Mouse (Mus musculus): ENCODE data around the gene Zdhhc1. TPM values are rescaled to one million over a fixed set of nuclear protein-coding genes. Genes with fewer than 3 reads are reported as not detected.
A peak's percentile ranks its signal among the peaks of the same experiment; 100 is the strongest.

The Zdhhc1 gene
- polyA plus RNA-seq, 1 experiment = 15.2 TPM

DNA sequence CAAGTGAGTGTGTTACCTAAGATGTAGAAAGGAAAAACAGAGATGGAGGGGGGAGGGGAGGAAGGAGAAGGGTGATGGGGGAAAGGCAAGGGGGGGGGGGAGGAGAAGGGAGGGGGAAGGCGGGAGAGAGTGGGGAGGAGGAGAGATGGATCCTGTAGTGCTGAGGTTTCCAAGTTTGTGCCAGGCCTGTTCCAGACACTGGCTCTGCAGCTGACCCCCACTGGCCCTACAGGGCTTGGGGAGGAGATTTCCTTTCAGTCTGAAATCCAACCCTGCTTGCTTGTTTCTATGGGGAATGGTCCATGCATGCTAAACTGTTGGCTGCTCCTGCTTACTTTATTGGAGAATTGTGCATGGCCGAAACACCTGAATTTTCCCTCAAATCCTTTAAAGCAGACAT lies 12.1 kb upstream of the Zdhhc1 start:
- WGBS = 75% methylated on average over 2 of the region's 2 CpGs

DNA sequence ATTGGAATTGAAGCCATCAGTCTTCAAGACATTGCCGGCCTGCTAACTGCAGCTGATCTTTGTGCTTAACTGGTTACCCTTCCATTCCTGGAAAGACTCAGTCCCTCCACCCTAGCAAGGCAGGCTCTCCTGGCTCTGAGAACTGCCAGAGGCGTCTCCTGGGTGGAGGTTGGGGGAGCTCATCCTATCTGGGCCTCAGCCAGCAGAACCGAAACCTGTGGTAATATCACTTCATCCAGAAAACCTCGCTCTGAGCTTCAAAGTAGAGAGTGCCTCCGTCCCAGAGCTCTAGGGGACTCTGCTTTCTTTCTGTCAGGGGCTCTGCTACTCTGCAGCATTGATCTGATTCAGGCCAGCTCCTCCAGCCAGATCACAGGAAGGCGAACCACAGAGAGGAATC lies 10.3 kb upstream of the Zdhhc1 start:
- H3K27ac ChIP-seq (ENCODE audit: insufficient read depth, low read depth, low read length) = no peak overlapping the region
- H3K4me3 ChIP-seq (ENCODE audit: low read depth, low read length) = no peak overlapping the region
- H3K4me1 ChIP-seq (ENCODE audit: control insufficient read depth, insufficient read depth, insufficient read length, low read length) = no peaks in the 10 kb centered on the region; the same call in 1 of the 2 replicates
- TF ChIP-seq CTCF (IDR thresholded peaks at IDR 0.05; ENCODE audit: extremely low read depth, insufficient read length, insufficient replicate concordance, low read depth, low read length) = no peak
- no peak for TF ChIP-seq POLR2A (IDR thresholded peaks at IDR 0.05; ENCODE audit: low read depth, low read length)
- WGBS = 70% methylated on average over 6 of the region's 6 CpGs
- H3K27me3 ChIP-seq (ENCODE audit: control insufficient read depth, insufficient read depth, low read length) = 0 out of 2 replicates have a peak, but pooled peaks cover 4% of the 10 kb centered on the region
- no peaks in the 10 kb centered on the region for H3K36me3 ChIP-seq (ENCODE audit: control insufficient read depth, insufficient read depth, low read length)

More for the DNA sequence above, 12.1 kb upstream of the Zdhhc1 start:
- TF ChIP-seq POLR2A (IDR thresholded peaks at IDR 0.05; ENCODE audit: low read depth, low read length) (no peak), CTCF (IDR thresholded peaks at IDR 0.05; ENCODE audit: extremely low read depth, insufficient read length, insufficient replicate concordance, low read depth, low read length) (no peak)
- no peak overlapping the region for H3K27ac ChIP-seq (ENCODE audit: insufficient read depth, low read depth, low read length)
- no peak overlapping the region for H3K4me3 ChIP-seq (ENCODE audit: low read depth, low read length)
- H3K36me3 ChIP-seq (ENCODE audit: control insufficient read depth, insufficient read depth, low read length) = no peaks in the 10 kb centered on the region
- H3K4me1 ChIP-seq (ENCODE audit: control insufficient read depth, insufficient read depth, insufficient read length, low read length) = no peaks in the 10 kb centered on the region; the same call in 1 of the 2 replicates
- 0 out of 2 replicates have a peak, but pooled peaks cover 4% of the 10 kb centered on the region for H3K27me3 ChIP-seq (ENCODE audit: control insufficient read depth, insufficient read depth, low read length)

DNA sequence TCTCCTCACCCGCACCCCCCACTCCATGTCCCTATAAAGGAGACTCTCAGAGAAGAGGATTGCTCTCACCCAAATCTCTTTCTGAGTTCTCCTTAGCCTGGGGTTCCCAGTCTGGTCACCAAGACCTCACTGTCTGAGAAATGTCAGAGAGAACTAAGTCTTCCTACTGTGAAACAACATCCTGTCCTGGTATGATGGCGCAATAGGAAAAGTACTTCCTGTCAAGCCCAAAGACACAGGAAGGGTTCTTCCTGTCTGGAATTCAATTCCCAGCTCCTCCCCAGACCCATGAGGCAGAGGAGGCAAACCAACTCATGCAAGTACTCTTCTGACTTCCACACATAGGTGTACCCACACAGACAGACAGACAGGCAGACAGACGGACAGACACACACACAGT lies 7.9 kb upstream of the Zdhhc1 start:
- TF ChIP-seq CTCF (IDR thresholded peaks at IDR 0.05; ENCODE audit: extremely low read depth, insufficient read length, insufficient replicate concordance, low read depth, low read length) (no peak), POLR2A (IDR thresholded peaks at IDR 0.05; ENCODE audit: low read depth, low read length) (no peak)
- H3K36me3 ChIP-seq (ENCODE audit: control insufficient read depth, insufficient read depth, low read length) = no peaks in the 10 kb centered on the region
- peaks cover 2% of the 10 kb centered on the region; the same call in 1 of the 2 replicates for H3K4me1 ChIP-seq (ENCODE audit: control insufficient read depth, insufficient read depth, insufficient read length, low read length)
- no peak overlapping the region for H3K27ac ChIP-seq (ENCODE audit: insufficient read depth, low read depth, low read length)
- H3K27me3 ChIP-seq (ENCODE audit: control insufficient read depth, insufficient read depth, low read length) = 0 out of 2 replicates have a peak, but pooled peaks cover 4% of the 10 kb centered on the region
- 83% methylated on average over 3 of the region's 3 CpGs for WGBS
- no peak overlapping the region for H3K4me3 ChIP-seq (ENCODE audit: low read depth, low read length)

GRCm38 (mm10) chr8:105499787-105500186 lies 3.1 kb upstream of the Zdhhc1 start:
- no peak for TF ChIP-seq CTCF (IDR thresholded peaks at IDR 0.05; ENCODE audit: extremely low read depth, insufficient read length, insufficient replicate concordance, low read depth, low read length)
- no peak for TF ChIP-seq POLR2A (IDR thresholded peaks at IDR 0.05; ENCODE audit: low read depth, low read length)
- Histone ChIP-seq H3K4me1 (ENCODE audit: control insufficient read depth, insufficient read depth, insufficient read length, low read length) (peaks cover 10% of the 10 kb centered on the region), H3K27me3 (ENCODE audit: control insufficient read depth, insufficient read depth, low read length) (no peaks in the 10 kb centered on the region), H3K27ac (ENCODE audit: insufficient read depth, low read depth, low read length) (0 out of 2 replicates have a peak overlapping the region, but pooled peaks have one; percentile 33), H3K36me3 (ENCODE audit: control insufficient read depth, insufficient read depth, low read length) (no peaks in the 10 kb centered on the region), H3K4me3 (ENCODE audit: low read depth, low read length) (peak overlapping the region; percentile 60)
- 39% methylated on average over 12 of the region's 12 CpGs for WGBS

DNA sequence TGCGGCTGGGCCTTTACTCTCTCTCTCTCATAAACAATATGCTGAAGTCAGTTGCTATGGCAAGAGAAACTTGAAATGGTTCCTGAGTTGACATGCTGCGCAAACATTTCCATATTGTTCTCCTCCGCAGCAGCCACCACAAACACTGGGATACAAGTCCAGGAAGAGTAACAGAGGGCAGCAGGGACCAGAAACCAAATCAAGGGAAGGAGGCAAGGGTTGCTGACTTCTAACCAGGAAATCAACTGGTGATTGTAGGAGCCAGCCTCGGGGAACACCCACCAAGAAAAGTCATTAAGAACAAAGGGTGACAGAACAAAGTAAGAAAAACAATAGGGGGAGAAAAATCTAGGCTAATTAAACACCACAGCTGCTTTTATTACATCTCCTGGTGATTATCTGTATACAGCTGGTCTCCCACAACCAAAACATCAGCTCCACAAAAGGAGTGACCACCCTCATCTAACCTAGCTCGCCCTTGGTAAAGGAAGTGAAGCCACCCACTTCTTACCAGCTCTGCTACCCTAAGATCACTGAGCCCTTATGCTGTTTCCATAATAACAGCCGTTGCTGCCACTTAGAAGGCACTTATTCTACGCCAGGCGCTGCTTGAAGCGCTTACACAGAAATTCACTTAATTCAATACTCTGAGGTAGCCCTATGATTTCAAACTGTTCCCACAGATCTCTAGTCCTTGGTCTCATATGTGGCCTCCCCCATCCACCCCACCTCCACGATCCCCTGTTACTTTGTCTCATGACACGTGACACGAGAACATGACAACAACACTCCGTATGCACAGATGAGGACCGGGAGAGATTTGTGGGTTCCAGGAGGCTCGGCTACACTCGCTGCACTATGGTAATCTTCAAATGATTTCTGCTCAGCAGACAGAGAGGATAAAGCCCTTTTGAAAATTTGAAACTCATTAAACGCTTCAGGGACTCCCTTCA lies 1.1 kb downstream of the Zdhhc1 start:
- TF ChIP-seq POLR2A (IDR thresholded peaks at IDR 0.05; ENCODE audit: low read depth, low read length) (no peak), CTCF (IDR thresholded peaks at IDR 0.05; ENCODE audit: extremely low read depth, insufficient read length, insufficient replicate concordance, low read depth, low read length) (no peak)
- H3K4me1 ChIP-seq (ENCODE audit: control insufficient read depth, insufficient read depth, insufficient read length, low read length) = peaks cover 10% of the 10 kb centered on the region
- no peak overlapping the region for H3K4me3 ChIP-seq (ENCODE audit: low read depth, low read length)
- 0 out of 2 replicates have a peak overlapping the region, but pooled peaks have one; percentile 26 for H3K27ac ChIP-seq (ENCODE audit: insufficient read depth, low read depth, low read length)
- no peaks in the 10 kb centered on the region for H3K27me3 ChIP-seq (ENCODE audit: control insufficient read depth, insufficient read depth, low read length)
- no peaks in the 10 kb centered on the region for H3K36me3 ChIP-seq (ENCODE audit: control insufficient read depth, insufficient read depth, low read length)
- WGBS = 59% methylated on average over 17 of the region's 17 CpGs

GRCm38 (mm10) chr8:105494566-105494965 lies 2.1 kb downstream of the Zdhhc1 start:
- 83% methylated on average over 3 of the region's 3 CpGs for WGBS
- Histone ChIP-seq H3K4me1 (ENCODE audit: control insufficient read depth, insufficient read depth, insufficient read length, low read length) (peaks cover 8% of the 10 kb centered on the region; the same call in 1 of the 2 replicates), H3K36me3 (ENCODE audit: control insufficient read depth, insufficient read depth, low read length) (no peaks in the 10 kb centered on the region), H3K27ac (ENCODE audit: insufficient read depth, low read depth, low read length) (no peak overlapping the region), H3K4me3 (ENCODE audit: low read depth, low read length) (no peak overlapping the region), H3K27me3 (ENCODE audit: control insufficient read depth, insufficient read depth, low read length) (no peaks in the 10 kb centered on the region)
- TF ChIP-seq POLR2A (IDR thresholded peaks at IDR 0.05; ENCODE audit: low read depth, low read length) (no peak), CTCF (IDR thresholded peaks at IDR 0.05; ENCODE audit: extremely low read depth, insufficient read length, insufficient replicate concordance, low read depth, low read length) (no peak)

DNA sequence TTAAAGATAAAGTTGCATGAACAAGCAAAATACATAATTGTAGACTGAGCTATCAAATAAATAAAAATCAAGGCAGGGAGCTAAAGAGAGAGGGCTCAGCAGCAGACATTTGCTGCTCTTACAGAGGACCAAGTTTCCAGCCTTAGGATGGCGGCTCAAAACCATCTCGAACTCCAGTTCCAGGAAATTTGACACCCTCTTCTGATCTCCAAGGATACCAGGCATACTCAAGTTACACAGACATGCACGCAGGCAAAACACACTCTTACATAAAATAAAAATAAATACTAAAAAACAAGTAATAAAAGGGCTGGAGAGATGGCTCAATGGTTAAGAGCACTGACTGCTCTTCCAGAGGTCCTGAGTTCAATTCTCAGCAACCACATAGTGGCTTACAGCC lies 3.2 kb downstream of the Zdhhc1 start:
- no peak for TF ChIP-seq CTCF (IDR thresholded peaks at IDR 0.05; ENCODE audit: extremely low read depth, insufficient read length, insufficient replicate concordance, low read depth, low read length)
- no peak for TF ChIP-seq POLR2A (IDR thresholded peaks at IDR 0.05; ENCODE audit: low read depth, low read length)
- WGBS = 80% methylated on average over 3 of the region's 3 CpGs
- no peak overlapping the region for H3K4me3 ChIP-seq (ENCODE audit: low read depth, low read length)
- no peaks in the 10 kb centered on the region for H3K27me3 ChIP-seq (ENCODE audit: control insufficient read depth, insufficient read depth, low read length)
- H3K4me1 ChIP-seq (ENCODE audit: control insufficient read depth, insufficient read depth, insufficient read length, low read length) = peaks cover 8% of the 10 kb centered on the region; the same call in 1 of the 2 replicates
- H3K27ac ChIP-seq (ENCODE audit: insufficient read depth, low read depth, low read length) = no peak overlapping the region
- no peaks in the 10 kb centered on the region for H3K36me3 ChIP-seq (ENCODE audit: control insufficient read depth, insufficient read depth, low read length)

Measured in small intestine, adult 2 months (tissue).